Mouse (Mus musculus) heart, adult 18-20 months (tissue): Measurements from ENCODE around the gene Hcrtr1. TPM values are rescaled to one million over a fixed set of nuclear protein-coding genes. Genes with fewer than 3 reads are reported as not detected.

Experiments
- total RNA-seq, 2 experiments: library from RNA; stranded (reverse); gene quantifications; 2 replicates each; pipeline ENCODE4 v1.2.3; 2021

Hcrtr1 gene
- total RNA-seq, 2 experiments from 2014 or later, result not detected

Other genes starting within 250 kb of the Hcrtr1 start
- gene Spocd1, start 210.1 kb downstream of the Hcrtr1 start, total RNA-seq, result not detected
- gene Adgrb2, start 154.5 kb downstream of the Hcrtr1 start, total RNA-seq, result 1 to 10 TPM; 2.1 to 2.4 TPM
- 1 to 10 TPM; 4.5 to 4.6 TPM for gene Col16a1, start 91.5 kb downstream of the Hcrtr1 start, total RNA-seq
- gene Pef1, start 36.8 kb downstream of the Hcrtr1 start, total RNA-seq, result 10 to 100 TPM; 31.3 to 40.1 TPM
- gene Tinagl1, start 35.8 kb upstream of the Hcrtr1 start, total RNA-seq, result 10 to 100 TPM; 55.7 to 66.1 TPM
- gene Gm853, start 83.0 kb upstream of the Hcrtr1 start, total RNA-seq, result not detected
- 1 to 10 TPM; 2.0 to 2.2 TPM for gene Serinc2, start 139.8 kb upstream of the Hcrtr1 start, total RNA-seq
- 1,000 to 10,000 TPM; 5,802 to 6,041 TPM for gene Fabp3, start 169.2 kb upstream of the Hcrtr1 start, total RNA-seq
- gene Gm10570, start 169.3 kb upstream of the Hcrtr1 start, total RNA-seq, result not detected
- gene Zcchc17, start 220.6 kb upstream of the Hcrtr1 start, total RNA-seq, result 10 to 100 TPM; 22.4 to 26.3 TPM
- gene Snrnp40, start 220.8 kb upstream of the Hcrtr1 start, total RNA-seq, result 10 to 100 TPM; 15.3 to 17.5 TPM